In genomic region chr7:28801901-28802670, GRCm38 (mm10) we compare ENCODE assay signal across 8 mouse cellular contexts. TPM values are rescaled to one million over a fixed set of nuclear protein-coding genes. Genes with fewer than 3 reads are reported as not detected.
DNase-seq lines count a peak whose midpoint lies in the region; ATAC-seq lines count a peak whose summit lies in the region.

No protein-coding gene starts in this region.

- H3K4me2 ChIP-seq in embryonic facial prominence, embryonic 12.5 days (replicated peaks): peak overlapping the region; percentile 27; the same call in 1 of the 2 replicates
- H3K4me2 ChIP-seq in limb, embryonic 12.5 days: peak overlapping the region; percentile 32
- no peak overlapping the region for H3K4me2 ChIP-seq in neural tube, embryonic 13.5 days

- no peak overlapping the region for H3K9ac ChIP-seq in embryonic facial prominence, embryonic 12.5 days
- H3K9ac ChIP-seq in limb, embryonic 12.5 days (replicated peaks): no peak overlapping the region
- no peak overlapping the region for H3K9ac ChIP-seq in neural tube, embryonic 13.5 days

- 0 out of 2 replicates have a peak, but pooled peaks have one; percentile 49 for ATAC-seq in embryonic facial prominence, embryonic 12.5 days (ENCODE audit: insufficient number of reproducible peaks, insufficient read depth, low FRiP score, low TSS enrichment)
- ATAC-seq in limb, embryonic 12.5 days (ENCODE audit: insufficient number of reproducible peaks, insufficient read depth, low FRiP score, low TSS enrichment, low read depth): peak; percentile 33
- peak; percentile 32; the same call in 1 of the 2 replicates for ATAC-seq in neural tube, embryonic 13.5 days (ENCODE audit: low read depth)

- H3K27ac ChIP-seq in embryonic facial prominence, embryonic 12.5 days: peak overlapping the region; percentile 89
- peak overlapping the region; percentile 94 for H3K27ac ChIP-seq in limb, embryonic 12.5 days
- H3K27ac ChIP-seq in neural tube, embryonic 13.5 days (replicated peaks): peak overlapping the region; percentile 78

- intact Hi-C loops in heart, postnatal 25 days (cut with DNase I): no loop called here

- peak; percentile 14 to 22 for DNase-seq in cerebellum, postnatal 10 days
- DNase-seq in cerebellum, adult 11 months: no peak
- peak; percentile 27 for DNase-seq in heart, postnatal 25 days (ENCODE audit: low spot score)
- DNase-seq in cerebellum, adult 9-11 months: no peak
- no peak for DNase-seq in cerebellum, adult 18-20 months

- H3K36me3 ChIP-seq in embryonic facial prominence, embryonic 12.5 days: no peaks in the 10 kb centered on the region
- no peaks in the 10 kb centered on the region for H3K36me3 ChIP-seq in limb, embryonic 12.5 days
- H3K36me3 ChIP-seq in neural tube, embryonic 13.5 days: no peaks in the 10 kb centered on the region

- H3K4me1 ChIP-seq in embryonic facial prominence, embryonic 12.5 days: peaks cover 24% of the 10 kb centered on the region
- H3K4me1 ChIP-seq in limb, embryonic 12.5 days (replicated peaks): peaks cover 27% of the 10 kb centered on the region
- peaks cover 19% of the 10 kb centered on the region for H3K4me1 ChIP-seq in neural tube, embryonic 13.5 days (replicated peaks)

- no peaks in the 10 kb centered on the region for H3K9me3 ChIP-seq in embryonic facial prominence, embryonic 12.5 days
- no peaks in the 10 kb centered on the region for H3K9me3 ChIP-seq in limb, embryonic 12.5 days
- no peaks in the 10 kb centered on the region for H3K9me3 ChIP-seq in neural tube, embryonic 13.5 days

- WGBS in embryonic facial prominence, embryonic 12.5 days: 20% methylated on average over 10 of the region's 10 CpGs
- 14% methylated on average over 10 of the region's 10 CpGs for WGBS in limb, embryonic 12.5 days
- WGBS in neural tube, embryonic 13.5 days: 20% methylated on average over 10 of the region's 10 CpGs

- no peaks in the 10 kb centered on the region for H3K27me3 ChIP-seq in embryonic facial prominence, embryonic 12.5 days
- H3K27me3 ChIP-seq in limb, embryonic 12.5 days: no peaks in the 10 kb centered on the region
- no peaks in the 10 kb centered on the region for H3K27me3 ChIP-seq in neural tube, embryonic 13.5 days

- 0 out of 2 replicates have a peak overlapping the region, but pooled peaks have one; percentile 8 for H3K4me3 ChIP-seq in embryonic facial prominence, embryonic 12.5 days
- H3K4me3 ChIP-seq in limb, embryonic 12.5 days (replicated peaks): no peak overlapping the region
- no peak overlapping the region for H3K4me3 ChIP-seq in neural tube, embryonic 13.5 days

RNA-seq across cellular contexts. Expression of gene Hnrnpl, which starts 6.3 kb away (rescaled TPM):
- 372 and 383 TPM in 2 replicates for polyA plus RNA-seq in embryonic facial prominence, embryonic 12.5 days (2016; fragmentation: Nextera tagmentation; extraction: Ambion mirVana)
- 100 to 1,000 TPM; 225 to 270 TPM for total RNA-seq in heart, postnatal 25 days (2021)
- polyA plus RNA-seq in limb, embryonic 12.5 days (2016; fragmentation: Nextera tagmentation; extraction: Ambion mirVana): 347 and 425 TPM in 2 replicates
- polyA plus RNA-seq in neural tube, embryonic 13.5 days (2015; fragmentation: Nextera tagmentation; extraction: Ambion mirVana): 214 and 237 TPM in 2 replicates

RNA-seq across cellular contexts. Expression of gene Rinl, which starts 13.3 kb away (rescaled TPM):
- 2.2 and 2.8 TPM in 2 replicates for polyA plus RNA-seq in embryonic facial prominence, embryonic 12.5 days (2016; fragmentation: Nextera tagmentation; extraction: Ambion mirVana)
- total RNA-seq in heart, postnatal 25 days (2021): 1 to 10 TPM; 1.5 to 2.2 TPM
- 2.3 and 3.1 TPM in 2 replicates for polyA plus RNA-seq in limb, embryonic 12.5 days (2016; fragmentation: Nextera tagmentation; extraction: Ambion mirVana)
- 1.7 and 2.6 TPM in 2 replicates for polyA plus RNA-seq in neural tube, embryonic 13.5 days (2015; fragmentation: Nextera tagmentation; extraction: Ambion mirVana)

RNA-seq across cellular contexts. Expression of gene Ech1, which starts 22.9 kb away (rescaled TPM):
- polyA plus RNA-seq in embryonic facial prominence, embryonic 12.5 days (2016; fragmentation: Nextera tagmentation; extraction: Ambion mirVana): 117 and 128 TPM in 2 replicates
- total RNA-seq in heart, postnatal 25 days (2021): 1,000 to 10,000 TPM; 1,337 to 1,520 TPM
- 111 and 114 TPM in 2 replicates for polyA plus RNA-seq in limb, embryonic 12.5 days (2016; fragmentation: Nextera tagmentation; extraction: Ambion mirVana)
- polyA plus RNA-seq in neural tube, embryonic 13.5 days (2015; fragmentation: Nextera tagmentation; extraction: Ambion mirVana): 88.7 and 98.1 TPM in 2 replicates

RNA-seq across cellular contexts. Expression of gene Lgals4, which starts 31.6 kb away (rescaled TPM):
- polyA plus RNA-seq in embryonic facial prominence, embryonic 12.5 days (2016; fragmentation: Nextera tagmentation; extraction: Ambion mirVana): 5.4 and 7.3 TPM in 2 replicates
- total RNA-seq in heart, postnatal 25 days (2021): 10 to 100 TPM; 28.9 to 30.7 TPM
- polyA plus RNA-seq in limb, embryonic 12.5 days (2016; fragmentation: Nextera tagmentation; extraction: Ambion mirVana): 4.9 and 6.7 TPM in 2 replicates
- 5.0 and 6.2 TPM in 2 replicates for polyA plus RNA-seq in neural tube, embryonic 13.5 days (2015; fragmentation: Nextera tagmentation; extraction: Ambion mirVana)

RNA-seq across cellular contexts. Expression of gene Nfkbib, which starts 34.8 kb away (rescaled TPM):
- polyA plus RNA-seq in embryonic facial prominence, embryonic 12.5 days (2016; fragmentation: Nextera tagmentation; extraction: Ambion mirVana): 38.9 and 42.0 TPM in 2 replicates
- total RNA-seq in heart, postnatal 25 days (2021): 10 to 100 TPM; 22.1 to 22.9 TPM
- polyA plus RNA-seq in limb, embryonic 12.5 days (2016; fragmentation: Nextera tagmentation; extraction: Ambion mirVana): 37.4 and 40.8 TPM in 2 replicates
- 63.4 and 67.7 TPM in 2 replicates for polyA plus RNA-seq in neural tube, embryonic 13.5 days (2015; fragmentation: Nextera tagmentation; extraction: Ambion mirVana)

Comparison
In these comparisons a context has a peak if more than half of its experiments do, and no peak if none do; other contexts are left out.
1. DNase-seq: peak in cerebellum, postnatal 10 days (2 of 2) and heart, postnatal 25 days (single experiment); none in cerebellum, adult 11 months (single experiment), cerebellum, adult 9-11 months (single experiment) and cerebellum, adult 18-20 months (0 of 2).
2. Peak in every context shown above with its lines, with median percentiles within 50 percentile points of each other: ATAC-seq and H3K27ac ChIP-seq.